Mouse (Mus musculus): ENCODE measurements around the gene Gtpbp6.
"Not testable (repeated sequence)": the region's sequence is repeated elsewhere in the genome, so short reads cannot be mapped to it uniquely, and the experiment has no call there.

The Gtpbp6 gene

DNA sequence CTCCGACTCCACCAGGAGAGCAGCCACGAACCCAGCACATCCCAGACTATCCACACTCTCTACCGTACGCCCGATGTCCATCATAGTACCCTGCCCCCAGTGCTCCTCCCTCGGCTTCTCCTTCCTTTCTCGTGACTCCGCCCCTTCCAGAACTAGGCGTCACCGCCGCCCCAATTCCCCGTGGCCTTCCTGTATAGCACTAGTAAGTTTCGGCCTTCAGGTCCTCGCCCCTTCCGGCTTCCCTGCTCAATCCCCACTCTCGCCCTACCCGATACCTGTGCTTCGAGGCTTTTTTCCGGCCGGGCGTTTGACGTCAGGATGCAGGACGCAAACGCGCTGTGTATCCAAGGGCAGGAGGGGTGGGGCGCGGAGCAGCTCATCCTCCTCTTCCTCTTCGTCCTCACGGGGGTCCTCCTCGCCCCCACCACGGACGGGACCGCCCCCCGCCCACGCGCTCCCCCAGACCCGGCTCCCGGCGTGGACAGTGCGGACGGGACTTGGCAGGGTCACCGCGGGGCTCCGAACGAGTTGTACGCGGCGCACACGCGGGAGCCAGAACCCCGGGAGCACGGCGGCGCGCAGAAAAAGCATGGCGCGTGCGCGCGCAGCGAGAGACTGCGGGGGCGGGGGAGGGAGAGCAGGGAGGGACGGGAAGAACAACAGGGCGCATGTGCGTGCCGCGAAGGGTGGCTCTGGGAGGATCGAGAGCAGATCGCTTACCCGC lies at the start of gene Gtpbp6:
Gtpbp6 (minus strand) TSS at position 617 of the 724 bp plus-strand sequence.
- peak; percentile 98 for DNase-seq

DNA sequence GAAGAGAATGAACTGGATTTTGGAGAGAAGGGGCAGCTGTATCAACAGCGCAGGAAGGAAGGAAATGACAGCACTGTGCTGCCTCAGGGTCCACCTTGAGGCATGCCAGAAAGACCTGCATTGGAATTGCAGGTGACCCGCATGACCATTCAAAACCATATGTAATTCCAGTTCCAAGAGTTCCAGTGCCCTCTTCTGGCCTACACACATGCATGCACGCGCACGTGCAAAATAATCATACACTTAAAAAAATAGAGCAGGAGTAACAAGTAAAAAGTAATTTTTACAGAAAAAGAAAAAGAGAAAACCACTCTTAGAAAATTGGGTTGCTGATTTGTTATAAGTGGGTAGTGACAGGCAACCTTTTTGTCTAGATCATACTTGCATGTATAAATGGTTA lies 35.0 kb upstream of the Gtpbp6 start:
- DNase-seq, result peak; percentile 42

GRCm38 (mm10) chr5:110142309-110142708 lies 34.3 kb upstream of the Gtpbp6 start:
- DNase-seq, result no peak

DNA sequence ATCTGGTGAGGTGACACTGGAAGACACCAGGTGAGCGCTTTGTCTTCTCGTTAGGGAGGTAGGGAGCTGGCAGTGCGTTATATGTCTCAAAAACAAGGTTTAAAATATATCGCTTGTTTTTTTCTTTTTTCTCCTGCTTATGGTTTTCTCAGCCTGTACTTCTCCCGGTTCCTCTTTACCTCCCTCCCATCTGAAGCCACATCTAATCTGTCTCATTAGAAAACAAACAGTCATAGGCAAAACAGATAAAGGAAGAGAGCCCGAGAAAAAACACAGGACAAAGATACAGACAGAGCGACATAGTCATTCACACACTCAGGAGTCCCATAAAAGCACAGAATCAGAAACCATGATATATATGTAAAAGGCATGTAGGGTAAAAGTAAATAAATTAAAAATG lies 32.4 kb upstream of the Gtpbp6 start:
- no peak for DNase-seq

DNA sequence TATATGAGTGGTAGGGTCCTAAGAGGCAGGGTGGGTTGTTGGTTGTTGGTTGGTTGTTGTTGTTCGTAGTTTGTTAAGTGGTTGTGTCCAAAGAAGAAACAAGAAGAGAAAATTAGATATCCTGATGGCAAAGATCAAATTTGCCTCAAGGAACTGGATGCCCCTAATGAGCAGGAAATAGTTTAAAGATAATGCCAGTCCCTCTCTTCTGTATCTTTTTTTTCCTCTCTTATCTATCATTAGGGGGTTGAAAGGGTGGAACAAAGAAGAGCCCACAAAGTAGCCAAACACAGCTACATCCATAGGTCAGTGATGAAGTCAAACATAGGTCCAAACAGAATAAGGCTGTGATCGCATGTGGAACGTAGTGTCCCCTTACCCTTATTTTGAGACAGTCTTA lies 31.3 kb upstream of the Gtpbp6 start:
- DNase-seq, result no peak

DNA sequence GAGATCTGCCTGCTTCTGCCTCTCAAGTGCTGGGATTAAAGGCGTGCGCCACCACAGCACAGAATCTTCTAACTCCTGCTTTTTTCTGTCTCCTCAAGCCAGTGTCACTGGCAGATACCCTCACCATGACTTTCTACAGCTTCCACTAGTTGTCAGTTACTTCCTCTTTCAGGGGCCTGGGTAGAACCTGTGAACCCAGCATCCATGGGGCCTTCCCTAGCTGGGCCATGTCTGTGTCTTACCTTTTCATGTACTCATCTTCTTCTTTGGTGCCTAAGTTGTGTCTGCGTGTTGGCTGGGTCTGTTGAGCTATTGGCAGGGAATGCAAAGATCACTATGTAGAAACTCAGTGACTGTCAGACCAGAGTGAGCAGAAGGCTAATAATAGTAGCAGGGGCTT lies 29.8 kb upstream of the Gtpbp6 start:
- no peak for DNase-seq

GRCm38 (mm10) chr5:110136087-110136464 lies 28.1 kb upstream of the Gtpbp6 start:
- DNase-seq, result no peak

DNA sequence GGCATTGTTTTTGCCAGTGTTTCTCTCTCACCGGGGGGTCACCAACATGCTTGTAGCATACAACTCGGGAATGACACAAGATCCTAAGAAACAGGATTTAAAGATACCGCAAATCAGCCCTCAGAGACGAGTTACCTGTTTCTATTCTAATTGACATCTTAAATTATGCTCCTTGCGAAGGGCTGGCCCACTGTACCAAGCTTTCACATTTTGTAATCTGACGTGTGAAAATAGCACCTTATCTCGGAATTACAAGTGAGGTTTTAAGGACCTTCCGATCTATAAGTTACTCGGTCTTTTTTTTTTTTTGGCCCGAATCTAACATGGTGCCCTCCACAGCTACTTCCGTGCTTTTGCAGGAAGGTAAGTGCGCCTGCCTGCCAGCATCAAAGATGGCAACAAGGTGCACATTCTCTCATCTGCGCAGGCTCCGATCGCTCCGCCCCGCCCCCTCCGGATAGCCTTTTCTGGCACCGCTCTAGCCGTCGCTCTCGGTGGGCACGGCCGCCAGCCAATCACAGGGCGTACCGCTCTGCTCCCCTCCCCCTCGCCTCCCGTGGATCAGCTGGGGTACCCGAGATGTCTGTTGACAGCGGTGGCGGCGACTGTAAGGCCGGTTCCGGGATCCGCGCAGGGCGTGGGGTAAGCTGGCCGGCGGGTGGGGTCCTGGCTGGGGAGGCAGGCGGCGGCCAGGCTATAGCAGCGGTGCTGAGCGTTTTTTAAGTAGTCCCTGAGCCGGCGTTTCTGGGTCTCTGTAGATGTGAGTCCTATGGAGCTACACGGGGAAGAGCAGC lies 27.5 kb upstream of the Gtpbp6 start, which contains the start of gene Chfr:
Chfr (plus strand) TSS at position 550 of the 794 bp plus-strand sequence.
- DNase-seq, result peak; percentile 100

GRCm38 (mm10) chr5:110122380-110122779 lies 14.4 kb upstream of the Gtpbp6 start:
- not testable (repeated sequence) for DNase-seq

DNA sequence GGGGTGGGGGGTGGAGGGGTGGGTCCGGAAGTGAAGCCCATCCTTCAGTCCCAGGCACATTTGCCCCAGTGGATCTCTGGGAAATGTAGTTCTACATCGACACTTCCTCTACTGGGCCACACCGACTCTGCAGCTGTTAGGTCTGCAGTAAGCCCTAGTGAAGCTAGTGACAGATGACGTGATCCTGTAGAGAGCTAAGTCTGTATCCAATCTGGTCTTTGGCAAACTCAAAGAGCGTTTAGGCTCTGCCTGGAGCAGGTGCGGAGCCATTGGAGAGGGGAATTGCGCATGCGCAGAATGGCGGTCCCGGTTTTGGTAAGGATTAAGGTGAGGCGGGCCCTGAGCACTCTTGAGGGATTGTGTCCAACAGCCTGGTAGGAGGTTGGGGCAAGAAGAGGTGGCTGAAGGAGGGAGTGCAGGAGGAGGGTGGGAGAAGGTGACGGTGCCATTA lies 2.0 kb upstream of the Gtpbp6 start, which contains the start of gene Zfp605:
Zfp605 (plus strand) TSS at position 102 of the 451 bp plus-strand sequence.
- peak; percentile 89 for DNase-seq

DNA sequence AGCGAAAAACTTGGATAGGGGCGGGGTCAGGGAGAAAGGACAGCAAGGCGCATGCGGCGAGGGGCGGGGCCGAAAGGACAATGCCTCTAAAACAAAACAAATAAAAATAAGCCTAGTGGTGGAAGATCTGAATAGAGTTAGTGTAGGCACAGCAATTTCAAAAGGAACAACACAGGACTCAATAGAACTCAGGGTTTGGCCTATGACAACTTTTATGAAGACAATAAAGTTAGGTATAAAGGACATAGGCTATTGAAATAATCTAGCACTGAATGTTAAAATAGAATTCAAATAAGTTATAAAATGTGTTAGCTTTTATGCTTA lies 270 bp upstream of the Gtpbp6 start:
- no peak for DNase-seq

GRCm38 (mm10) chr5:110106901-110107564 lies 964 bp downstream of the Gtpbp6 start:
- DNase-seq, result peak; percentile 47

DNA sequence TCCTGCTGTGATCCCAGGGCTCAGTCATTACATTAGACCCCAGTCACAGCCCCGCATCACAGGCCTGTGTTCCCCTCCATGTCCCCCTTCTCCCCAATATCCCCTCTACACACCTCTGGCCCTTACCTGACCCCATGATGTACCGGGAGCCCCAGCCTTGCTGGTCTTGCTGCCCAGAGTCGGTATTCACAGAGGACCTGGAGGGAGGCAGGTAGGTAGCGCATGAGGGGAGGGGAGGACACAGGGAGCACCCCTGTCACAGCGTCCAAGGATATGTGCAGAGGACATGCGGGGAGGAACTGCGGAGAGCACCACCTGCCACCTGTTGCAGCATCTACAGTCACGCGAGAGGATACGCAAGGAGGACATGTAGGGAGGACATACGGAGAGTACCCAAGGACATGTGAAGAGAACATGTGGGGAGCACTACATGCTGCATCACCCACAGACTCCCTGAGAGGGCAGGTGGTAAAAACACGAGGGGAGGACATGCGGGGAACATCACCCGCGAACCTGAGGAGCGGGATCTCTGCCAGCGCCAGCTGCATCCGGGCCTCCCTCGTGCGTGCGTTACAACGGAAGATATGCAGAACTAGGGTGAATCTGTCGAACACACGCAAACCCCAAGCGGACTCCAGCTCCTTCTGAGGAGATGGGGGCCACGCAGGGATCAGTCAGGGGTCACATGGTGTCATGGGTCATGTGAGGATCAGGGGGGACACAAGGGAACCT lies 1.7 kb downstream of the Gtpbp6 start:
- no peak for DNase-seq

GRCm38 (mm10) chr5:110104616-110105380 lies 3.2 kb downstream of the Gtpbp6 start:
- DNase-seq, result peak; percentile 9

DNA sequence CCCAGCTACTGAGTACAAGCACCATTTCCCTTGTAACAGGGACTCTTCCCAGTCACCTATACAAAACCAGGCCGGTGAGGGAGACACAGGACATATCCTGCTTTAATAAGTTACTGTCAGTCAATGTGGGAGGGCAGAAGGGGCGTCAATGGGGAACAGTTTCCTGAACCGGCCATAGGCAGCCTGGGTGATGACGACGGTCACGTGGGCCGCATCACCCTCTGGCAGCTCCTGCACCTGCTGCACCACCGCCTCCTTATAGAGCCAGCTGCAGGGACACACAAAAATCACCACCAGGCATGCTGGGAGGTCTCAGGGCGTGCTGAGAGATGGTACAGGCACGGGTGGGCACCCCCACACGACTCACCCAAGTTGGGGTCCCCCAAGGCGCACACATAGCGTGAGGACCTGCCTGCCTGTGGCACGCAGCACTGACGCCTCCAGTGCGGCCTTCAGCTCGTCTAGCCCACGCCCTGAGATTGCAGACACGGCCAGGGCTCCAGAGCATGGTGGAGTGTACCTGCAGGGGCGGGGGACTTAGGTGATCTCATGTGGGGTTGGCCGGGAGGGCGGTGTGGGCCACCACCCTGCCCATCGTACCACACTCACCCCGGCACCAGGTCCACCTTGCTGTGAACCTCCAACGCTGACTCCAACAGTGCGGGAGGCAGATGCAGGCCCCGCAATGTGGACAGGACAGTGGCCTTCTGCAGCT lies 3.9 kb downstream of the Gtpbp6 start:
- DNase-seq, result peak; percentile 6

DNA sequence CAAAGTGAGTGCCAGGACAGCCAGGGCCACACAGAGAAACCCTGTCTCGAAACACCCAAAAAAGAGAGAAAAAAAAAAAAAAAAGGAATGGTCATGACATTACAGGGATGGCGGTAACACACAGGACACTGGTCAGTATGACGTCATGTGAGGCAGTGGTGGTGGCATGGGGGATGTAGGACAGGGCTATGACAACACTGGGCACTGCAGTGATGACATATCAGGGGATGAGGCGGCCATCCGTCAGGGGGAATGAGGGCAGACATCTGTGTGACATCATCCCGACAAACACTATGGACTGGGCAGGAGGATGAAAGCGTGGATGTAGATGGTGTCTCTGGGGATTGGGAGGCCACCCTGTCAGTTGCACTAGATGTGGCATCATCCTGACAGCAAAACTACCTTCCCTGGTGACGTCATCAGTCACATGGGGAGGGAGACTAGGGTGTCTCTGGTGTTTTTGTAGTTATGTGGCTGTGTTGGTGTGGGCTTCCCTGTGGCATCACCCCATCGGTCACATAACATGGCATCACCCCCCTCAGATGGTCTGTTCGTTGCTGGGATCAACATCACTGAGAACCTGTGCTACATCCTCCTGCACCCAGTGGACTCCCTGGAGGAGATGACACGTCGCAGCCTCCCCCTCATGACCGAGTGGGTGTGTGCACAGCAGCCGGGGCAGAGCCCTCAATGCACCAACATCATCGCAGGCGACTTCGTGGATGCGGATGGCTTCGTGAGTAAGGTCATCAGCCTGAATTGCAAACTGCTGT lies 5.0 kb downstream of the Gtpbp6 start:
- peak; percentile 6 for DNase-seq

DNA sequence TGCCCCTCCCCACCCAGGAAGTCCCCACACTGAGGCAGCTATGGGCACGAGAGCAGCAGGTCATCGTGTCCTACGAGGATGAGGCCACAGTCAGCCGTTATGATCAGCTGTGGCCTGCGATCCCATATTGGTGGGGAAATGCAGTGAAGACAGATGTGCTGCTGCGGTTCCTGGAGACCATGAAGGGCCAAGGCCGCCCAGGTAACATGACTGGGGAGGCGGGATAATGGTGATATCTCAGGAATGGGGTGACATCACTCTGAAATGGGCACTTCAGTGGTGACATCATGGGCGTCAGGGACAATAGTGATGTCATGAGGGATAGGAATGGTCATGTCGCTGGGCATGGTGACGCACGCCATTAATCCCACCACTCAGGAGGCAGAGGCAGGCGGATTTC lies 5.6 kb downstream of the Gtpbp6 start:
- DNase-seq, result no peak

GRCm38 (mm10) chr5:110101716-110102347 lies 6.2 kb downstream of the Gtpbp6 start:
- DNase-seq, result peak; percentile 58

DNA sequence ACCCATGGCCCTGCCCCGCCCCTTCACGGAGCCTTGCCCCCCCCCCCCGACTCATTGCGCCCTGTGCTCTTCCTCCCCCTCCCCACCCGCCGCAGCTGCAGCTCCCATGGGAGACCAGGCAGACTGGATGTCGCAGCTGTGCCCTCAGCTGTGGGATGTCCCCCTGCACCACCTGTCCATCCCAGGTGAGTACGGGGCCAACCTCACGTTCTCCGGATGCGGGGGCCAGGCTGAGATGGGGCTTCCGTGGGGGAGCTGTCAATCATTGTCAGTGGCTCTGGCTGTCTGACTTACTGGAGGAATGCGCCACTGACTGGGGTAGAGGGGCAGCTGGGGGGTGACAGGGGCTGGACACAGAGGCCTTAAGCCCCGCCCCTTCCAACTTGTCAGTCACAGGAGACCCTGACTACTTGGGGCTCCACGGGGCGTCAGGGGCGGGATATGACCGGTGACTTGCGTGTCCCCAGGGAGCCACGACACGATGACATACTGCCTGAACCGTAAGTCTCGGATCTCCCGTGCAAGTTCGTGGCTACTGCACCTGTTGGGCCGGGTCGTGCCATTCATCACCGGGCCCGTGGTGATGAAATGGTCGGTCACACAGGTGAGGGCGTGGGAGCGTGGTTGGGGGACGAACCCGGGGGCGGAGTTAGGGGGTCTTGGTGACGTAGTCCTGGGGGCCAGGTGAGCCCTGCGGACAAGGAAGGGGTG lies 6.9 kb downstream of the Gtpbp6 start:
- DNase-seq, result peak; percentile 75

Measured in thymus, postnatal 14 days (tissue).